Mouse (Mus musculus) adrenal gland, postnatal 36 days (tissue): Measurements from ENCODE around the gene Cd80. TPM values are rescaled to one million over a fixed set of nuclear protein-coding genes. Genes with fewer than 3 reads are reported as not detected.
A peak's percentile ranks its signal among the peaks of the same experiment; 100 is the strongest.

ENCODE experiments used
- DNase-seq, 2 experiments: peaks; one replicate each; pipeline ENCODE4 v3.0.0; 2021; ENCODE audit warnings: mixed read lengths in 1 of 2
- total RNA-seq, 2 experiments: library from RNA; stranded (reverse); gene quantifications; 2 replicates each; pipeline ENCODE4 v1.2.3; 2021

Gene Cd80
- total RNA-seq, 2 experiments from 2014 or later = 0.53 to 0.79 TPM

GRCm38 (mm10) chr16:38448458-38448857, 6.9 kb upstream of the Cd80 start:
- DNase-seq = no peak

GRCm38 (mm10) chr16:38450707-38451106, 4.7 kb upstream of the Cd80 start:
- no peak for DNase-seq

DNA sequence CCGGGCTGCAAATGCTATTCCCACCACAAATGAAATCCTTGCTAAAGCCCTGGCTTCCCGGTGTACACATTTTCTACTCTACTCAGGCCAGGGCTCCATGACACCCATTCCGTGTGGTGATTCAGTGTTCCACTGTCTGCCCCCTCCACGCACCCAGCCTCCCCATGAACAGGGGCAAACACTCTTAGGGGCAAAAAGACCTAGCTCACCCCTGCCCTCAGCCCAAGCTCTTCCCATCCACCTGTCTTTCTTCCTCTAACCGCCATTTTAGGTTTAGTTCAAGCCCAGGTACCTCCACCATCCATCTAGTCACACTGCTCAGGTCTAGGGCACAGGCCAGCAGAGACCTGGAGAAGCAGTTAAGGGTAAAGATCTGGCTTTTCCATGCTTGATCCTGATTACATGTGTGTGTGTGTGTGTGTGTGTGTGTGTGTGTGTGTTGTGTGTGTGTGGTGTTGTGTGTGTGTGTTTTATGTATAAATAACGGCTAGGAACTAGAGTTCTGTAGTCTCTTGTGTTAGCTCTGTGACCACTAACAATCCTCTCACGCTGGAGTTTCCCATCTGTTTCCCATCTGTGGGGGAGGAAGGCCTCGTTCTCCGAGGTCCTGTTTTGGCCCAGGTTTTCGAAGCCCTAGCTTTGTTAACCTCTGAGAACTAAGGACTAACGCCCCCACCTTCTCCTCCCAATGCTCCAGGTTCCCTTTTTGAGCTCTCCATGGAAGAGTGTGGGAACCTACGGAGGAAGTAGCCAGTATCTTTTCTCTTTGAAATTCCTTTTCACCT, 3.7 kb upstream of the Cd80 start:
- DNase-seq = no peak

GRCm38 (mm10) chr16:38452442-38453202, 2.7 kb upstream of the Cd80 start, which contains the start of gene Adprh:
Adprh (minus strand) TSS chr16:38452703.
- DNase-seq = peak; percentile 98 to 99

DNA sequence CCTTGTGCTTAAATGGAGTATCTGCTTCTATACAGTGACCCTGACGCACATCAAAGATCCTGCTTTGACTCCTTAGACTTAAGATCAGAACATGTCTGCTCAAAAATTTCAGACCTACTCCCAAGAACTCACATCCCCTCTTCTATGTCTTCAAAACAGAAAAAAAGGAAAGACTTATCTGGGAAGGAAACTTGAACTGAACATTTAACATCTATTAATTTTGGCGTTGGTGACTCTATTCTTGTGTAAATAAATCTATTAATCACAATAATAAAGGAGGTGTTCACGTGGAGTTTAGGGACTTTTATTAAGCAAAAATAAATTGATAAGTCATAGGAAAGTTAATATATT, 2.2 kb upstream of the Cd80 start:
- DNase-seq = no peak

GRCm38 (mm10) chr16:38453952-38454351, 1.4 kb upstream of the Cd80 start:
- no peak for DNase-seq

DNA sequence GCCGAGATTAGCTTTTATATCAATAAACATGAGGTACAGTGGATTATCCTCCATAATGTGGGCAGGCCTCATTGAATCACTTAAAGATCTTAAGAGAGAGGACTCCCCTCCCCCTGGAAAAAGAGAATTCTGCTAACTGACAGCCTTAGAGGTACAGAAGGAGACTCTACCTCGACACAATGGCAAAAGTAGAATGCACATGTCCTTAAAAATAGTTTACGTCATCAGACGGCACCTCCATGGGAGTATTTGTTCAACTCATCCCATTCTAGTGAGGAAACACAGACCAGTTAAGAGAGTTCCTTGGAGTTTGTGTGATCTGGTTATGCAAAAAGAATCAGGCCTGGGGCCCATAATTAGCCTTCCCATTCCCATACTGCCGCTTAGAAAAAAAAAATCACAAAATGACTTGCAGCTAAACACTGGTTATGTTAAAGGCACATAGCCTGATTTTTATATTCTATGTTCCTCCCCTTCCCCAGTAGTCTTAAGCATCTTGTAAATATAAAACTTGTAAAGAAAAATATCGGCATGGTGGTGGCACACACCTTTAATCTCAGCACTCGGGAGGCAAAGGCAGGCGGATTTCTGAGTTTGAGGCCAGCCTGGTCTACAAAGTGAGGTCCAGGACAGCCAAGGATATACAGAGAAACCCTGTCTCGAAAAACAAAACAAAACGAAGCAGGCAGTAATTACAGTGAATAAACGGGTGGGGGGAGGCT, 667 bp upstream of the Cd80 start:
- DNase-seq = no peak

GRCm38 (mm10) chr16:38456812-38457567, 1.6 kb downstream of the Cd80 start:
- no peak for DNase-seq

DNA sequence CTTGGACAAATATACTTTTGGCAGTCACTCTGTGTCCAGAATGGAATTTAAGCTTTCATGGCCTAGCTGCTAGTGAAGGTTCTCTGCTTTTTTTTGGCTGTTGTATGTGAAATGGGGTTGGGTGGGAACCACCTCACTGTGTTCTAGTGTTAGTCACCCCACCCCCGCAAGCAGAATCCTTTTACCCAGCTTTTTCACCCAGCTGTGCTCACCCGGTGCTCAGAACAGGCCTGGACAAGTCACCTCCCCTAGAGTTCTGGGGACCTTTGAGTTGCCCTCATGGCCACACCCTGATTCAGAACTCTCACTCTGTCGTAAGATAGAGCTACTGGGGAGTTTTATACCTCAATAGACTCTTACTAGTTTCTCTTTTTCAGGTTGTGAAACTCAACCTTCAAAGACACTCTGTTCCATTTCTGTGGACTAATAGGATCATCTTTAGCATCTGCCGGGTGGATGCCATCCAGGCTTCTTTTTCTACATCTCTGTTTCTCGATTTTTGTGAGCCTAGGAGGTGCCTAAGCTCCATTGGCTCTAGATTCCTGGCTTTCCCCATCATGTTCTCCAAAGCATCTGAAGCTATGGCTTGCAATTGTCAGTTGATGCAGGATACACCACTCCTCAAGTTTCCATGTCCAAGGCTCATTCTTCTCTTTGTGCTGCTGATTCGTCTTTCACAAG, 3.4 kb downstream of the Cd80 start:
- no peak for DNase-seq

- no peak for DNase-seq
Observed at GRCm38 (mm10) chr16:38459990-38460389, 4.6 kb downstream of the Cd80 start.

DNA sequence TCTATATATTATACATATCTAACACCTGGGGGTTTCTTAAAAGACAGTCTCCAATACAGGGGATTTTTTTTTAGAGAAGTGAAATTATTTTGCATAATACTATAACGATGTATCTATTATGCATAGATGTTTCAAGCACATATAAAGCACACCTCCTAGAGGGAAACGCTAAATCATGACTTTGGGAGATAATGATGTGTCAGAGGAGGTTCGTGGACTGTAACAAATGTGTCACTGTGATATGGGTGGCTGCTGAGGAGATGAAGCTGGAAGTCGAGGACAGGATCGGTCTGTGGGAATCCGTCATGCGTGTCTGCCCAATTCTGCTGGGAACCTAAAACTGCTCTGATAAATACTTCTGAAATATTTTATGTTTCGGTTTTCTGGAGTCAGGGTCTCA, 6.4 kb downstream of the Cd80 start:
- DNase-seq = no peak

- DNase-seq = no peak
Observed at GRCm38 (mm10) chr16:38462161-38462560, 6.8 kb downstream of the Cd80 start.

DNA sequence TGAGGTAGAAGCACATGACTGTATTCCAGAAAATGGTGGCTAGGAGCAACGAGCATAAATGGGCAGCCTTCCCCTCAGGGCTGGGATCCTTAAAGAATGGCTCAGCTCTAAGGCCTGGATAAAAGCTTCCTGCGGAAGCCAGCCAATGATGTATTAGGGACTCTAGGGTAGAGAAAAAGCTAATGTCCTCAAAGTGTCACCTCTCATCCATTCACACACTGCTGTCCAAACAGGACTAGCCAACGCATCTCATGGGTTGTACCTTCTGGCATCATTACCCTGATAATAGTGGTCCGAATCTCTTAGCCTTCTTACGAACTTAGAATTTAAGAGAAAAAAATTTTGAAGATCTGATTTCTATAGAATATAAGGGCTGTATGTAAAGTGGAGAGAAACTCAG, 7.9 kb downstream of the Cd80 start:
- no peak for DNase-seq

GRCm38 (mm10) chr16:38466089-38466488, 10.7 kb downstream of the Cd80 start:
- DNase-seq = no peak

GRCm38 (mm10) chr16:38467091-38467916, 11.9 kb downstream of the Cd80 start:
- no peak for DNase-seq

GRCm38 (mm10) chr16:38467917-38468705, 12.8 kb downstream of the Cd80 start:
- peak; percentile 67 to 69 for DNase-seq

GRCm38 (mm10) chr16:38468706-38469018, 13.3 kb downstream of the Cd80 start:
- no peak for DNase-seq

DNA sequence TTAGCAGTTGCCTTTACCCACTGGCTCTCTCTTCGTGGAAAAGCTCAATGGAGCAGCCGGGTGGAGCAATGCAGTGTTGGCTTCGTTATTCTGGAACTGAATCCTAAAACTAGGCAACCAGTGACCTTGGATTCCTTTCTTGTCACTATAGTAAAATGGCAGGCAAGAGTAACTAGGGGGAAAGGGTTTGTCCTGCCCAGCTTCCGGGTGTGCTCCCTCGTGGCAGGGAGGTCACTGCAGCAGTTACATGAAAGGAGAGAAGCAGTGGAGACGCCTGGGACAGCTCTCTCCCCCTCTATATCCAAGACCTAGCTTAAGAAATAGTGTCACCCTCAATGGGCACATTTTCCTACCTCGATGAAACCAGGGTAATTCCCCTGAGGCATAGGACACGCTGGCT, 14.1 kb downstream of the Cd80 start:
- no peak for DNase-seq

GRCm38 (mm10) chr16:38471697-38472506, 16.5 kb downstream of the Cd80 start:
- DNase-seq = no peak
